Comparison of ENCODE assay signal across 12 mouse cellular contexts in the genomic region with DNA sequence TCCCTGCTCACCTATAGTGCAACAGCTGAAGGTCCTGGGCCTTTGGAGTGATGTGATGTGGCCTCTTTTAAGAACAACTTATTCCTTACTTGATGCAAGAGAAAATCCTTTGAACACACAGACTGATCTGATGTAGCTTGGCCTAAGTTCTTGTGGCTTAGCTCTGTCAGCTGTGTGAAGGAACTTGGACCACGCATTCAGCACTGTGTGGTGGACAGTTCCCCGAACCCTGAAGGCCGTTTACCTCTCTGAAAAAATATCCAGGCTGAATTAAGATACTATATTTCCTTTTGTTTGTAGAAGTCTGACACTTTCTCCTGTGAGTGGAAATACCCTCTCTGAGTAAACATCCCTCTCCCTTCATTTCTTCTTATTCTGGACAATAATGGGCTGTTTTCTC.
DNase-seq lines count a peak whose midpoint lies in the region; ATAC-seq and TF ChIP-seq lines count a peak whose summit lies in the region.
"Had no signal": no experiment of that assay in that cellular context is flagged by ENCODE, and none has a peak within 500 bp of the region (broad histone marks: within the 10 kb centered on the region; RNA-seq: fewer than 3 reads in every experiment).

No protein-coding gene starts in this region.

- H3K4me3 ChIP-seq in kidney, postnatal 0 days (replicated peaks; ENCODE audit: low read depth, low read length), result no peak overlapping the region
- H3K4me3 ChIP-seq in ES-E14 (ENCODE audit: insufficient read depth in 1 of 2, low read depth in 1 of 2, low read length in 2 of 2, poor library complexity in 1 of 2, severe bottlenecking in 1 of 2), result no peak overlapping the region
- no peak overlapping the region for H3K4me3 ChIP-seq in midbrain, embryonic 14.5 days (replicated peaks; ENCODE audit: low read depth, low read length)
- H3K4me3 ChIP-seq: erythroblast, embryonic 14.5 days; stomach, embryonic 15.5 days had no signal

- TF ChIP-seq CTCF in kidney, postnatal 0 days (IDR thresholded peaks at IDR 0.05; ENCODE audit: low read depth), result no peak
- no peak for TF ChIP-seq CTCF in brain, embryonic 14.5 days (IDR thresholded peaks at IDR 0.05; ENCODE audit: borderline replicate concordance, extremely low read depth, insufficient read depth, insufficient read length)

- no peaks in the 10 kb centered on the region for H3K36me3 ChIP-seq in kidney, postnatal 0 days (ENCODE audit: insufficient read depth, low read length)
- no peaks in the 10 kb centered on the region for H3K36me3 ChIP-seq in ES-E14 (ENCODE audit: control insufficient read depth, insufficient read depth, low read length, poor library complexity, severe bottlenecking)
- H3K36me3 ChIP-seq in midbrain, embryonic 14.5 days (ENCODE audit: control insufficient read depth, insufficient read depth, low read length), result no peaks in the 10 kb centered on the region
- H3K36me3 ChIP-seq: stomach, embryonic 15.5 days had no signal

- no peaks in the 10 kb centered on the region for H3K4me1 ChIP-seq in kidney, postnatal 0 days (replicated peaks; ENCODE audit: insufficient read depth, low read length)
- no peaks in the 10 kb centered on the region for H3K4me1 ChIP-seq in ES-E14 (ENCODE audit: control insufficient read depth in 2 of 2, insufficient read depth in 2 of 2, low read length in 2 of 2, poor library complexity in 1 of 2)
- no peaks in the 10 kb centered on the region for H3K4me1 ChIP-seq in midbrain, embryonic 14.5 days (ENCODE audit: control insufficient read depth, insufficient read depth, low read length)
- H3K4me1 ChIP-seq: stomach, embryonic 15.5 days had no signal

- no peak overlapping the region for H3K9ac ChIP-seq in kidney, postnatal 0 days (ENCODE audit: low read depth, low read length)
- no peak overlapping the region for H3K9ac ChIP-seq in ES-E14 (ENCODE audit: insufficient read depth, low read depth, low read length, poor library complexity, severe bottlenecking)
- no peak overlapping the region for H3K9ac ChIP-seq in midbrain, embryonic 14.5 days (replicated peaks; ENCODE audit: low read length)
- H3K9ac ChIP-seq: stomach, embryonic 15.5 days had no signal

- 26% methylated on average over 3 of the region's 3 CpGs for WGBS in kidney, postnatal 0 days
- WGBS in midbrain, embryonic 14.5 days, result 44% methylated on average over 3 of the region's 3 CpGs

- peak; percentile 34 for DNase-seq in kidney, postnatal 0 days (ENCODE audit: low spot score)
- no peak for DNase-seq in kidney, postnatal 14 days
- DNase-seq in ES-E14 (ENCODE audit: low read depth, low spot score), result peak; percentile 17
- DNase-seq in brain, embryonic 14.5 days (ENCODE audit: low read depth), result peak; percentile 13
- DNase-seq in hindlimb bud, embryonic 11.5 days (ENCODE audit: extremely low spot score, low read depth, low spot score), result peak; percentile 37
- no peak for DNase-seq in midbrain, embryonic 14.5 days
- DNase-seq in right cerebral cortex, postnatal 25 days, result no peak
- DNase-seq: cerebellum, postnatal 14 days; right cerebral cortex, postnatal 4 days had no signal

- in situ Hi-C loops in ES-E14 (cut with MboI; ENCODE audit: low sequenced_read_pairs in 2 of 2, unreplicated experiment in 2 of 2), result no loop called here

- H3K27me3 ChIP-seq in kidney, postnatal 0 days (ENCODE audit: insufficient read depth, low read length), result no peaks in the 10 kb centered on the region
- H3K27me3 ChIP-seq in midbrain, embryonic 14.5 days (ENCODE audit: control insufficient read depth, insufficient read depth, low read length), result no peaks in the 10 kb centered on the region
- H3K27me3 ChIP-seq: stomach, embryonic 15.5 days had no signal

- H3K9me3 ChIP-seq in kidney, postnatal 0 days (replicated peaks; ENCODE audit: low read length), result no peaks in the 10 kb centered on the region
- no peaks in the 10 kb centered on the region for H3K9me3 ChIP-seq in ES-E14 (ENCODE audit: control insufficient read depth, insufficient read depth, low read depth, low read length)
- no peaks in the 10 kb centered on the region for H3K9me3 ChIP-seq in midbrain, embryonic 14.5 days (ENCODE audit: control insufficient read depth, low read length)
- H3K9me3 ChIP-seq: stomach, embryonic 15.5 days had no signal

- H3K4me2 ChIP-seq in kidney, postnatal 0 days (ENCODE audit: low read length), result no peak overlapping the region
- no peak overlapping the region for H3K4me2 ChIP-seq in midbrain, embryonic 14.5 days (ENCODE audit: low read length)
- H3K4me2 ChIP-seq: stomach, embryonic 15.5 days had no signal

- no peak for TF ChIP-seq POLR2A in brain, embryonic 14.5 days (IDR thresholded peaks at IDR 0.05; ENCODE audit: borderline replicate concordance, extremely low read depth, insufficient read depth, insufficient read length, poor library complexity, severe bottlenecking)

- no peak overlapping the region for H3K27ac ChIP-seq in kidney, postnatal 0 days
- no peak overlapping the region for H3K27ac ChIP-seq in ES-E14 (ENCODE audit: insufficient read depth, low read depth, low read length, poor library complexity, severe bottlenecking)
- H3K27ac ChIP-seq in midbrain, embryonic 14.5 days (replicated peaks; ENCODE audit: low read depth, low read length), result no peak overlapping the region
- H3K27ac ChIP-seq: stomach, embryonic 15.5 days had no signal

- ATAC-seq in kidney, postnatal 0 days (replicated peaks; ENCODE audit: low FRiP score, low read depth), result no peak
- no peak for ATAC-seq in midbrain, embryonic 14.5 days (ENCODE audit: low FRiP score, low TSS enrichment)
- ATAC-seq: intestine, postnatal 0 days had no signal

TF ChIP-seq in ES-E14, 5 proteins besides CTCF, POLR2A, EP300 and RAD21:
- TF ChIP-seq CHD2 (IDR thresholded peaks at IDR 0.05; ENCODE audit: low read depth, low read length) (no peak), MAFK (IDR thresholded peaks at IDR 0.05; ENCODE audit: insufficient read depth, low read depth, low read length) (no peak), ZC3H11A (IDR thresholded peaks at IDR 0.05; ENCODE audit: borderline replicate concordance, low read depth, low read length) (no peak), HCFC1 (IDR thresholded peaks at IDR 0.05; ENCODE audit: borderline replicate concordance, insufficient read depth, low read length) (no peak), ZNF384 (IDR thresholded peaks at IDR 0.05; ENCODE audit: low read depth, low read length) (no peak)
TF ChIP-seq in ES-E14: peak in this region for 0.

Comparison
In these comparisons a context has a peak if more than half of its experiments do, and no peak if none do; other contexts are left out.
1. DNase-seq: peak in kidney, postnatal 0 days (single experiment), ES-E14 (single experiment), brain, embryonic 14.5 days (single experiment) and hindlimb bud, embryonic 11.5 days (single experiment); none in kidney, postnatal 14 days (single experiment), midbrain, embryonic 14.5 days (single experiment) and right cerebral cortex, postnatal 25 days (single experiment).